Mouse (Mus musculus): ENCODE results near the gene Mup20. TPM values are rescaled to one million over a fixed set of nuclear protein-coding genes. Genes with fewer than 3 reads are reported as not detected.

Gene Mup20
- total and polyA plus RNA-seq, 3 experiments = not detected

Other genes starting within 250 kb of the Mup20 start
- gene Mup5, start 218.9 kb downstream of the Mup20 start, total RNA-seq (2012; rRNA removed) = not detected in 2 replicates
- gene Mup5, start 218.9 kb downstream of the Mup20 start, total RNA-seq (2014; rRNA removed) = not detected in 2 replicates
- gene Mup5, start 218.9 kb downstream of the Mup20 start, polyA plus RNA-seq (2012; ENCODE audit: insufficient read length, low read depth) = not detected in 2 replicates
- gene Mup3, start 33.2 kb upstream of the Mup20 start, total RNA-seq (2012; rRNA removed) = not detected in 2 replicates
- gene Mup3, start 33.2 kb upstream of the Mup20 start, total RNA-seq (2014; rRNA removed) = not detected in 2 replicates
- gene Mup3, start 33.2 kb upstream of the Mup20 start, polyA plus RNA-seq (2012; ENCODE audit: insufficient read length, low read depth) = not detected in 2 replicates
- gene Mup21, start 96.7 kb upstream of the Mup20 start, total RNA-seq (2012; rRNA removed) = not detected in 2 replicates
- not detected in 2 replicates for gene Mup21, start 96.7 kb upstream of the Mup20 start, total RNA-seq (2014; rRNA removed)
- not detected in 2 replicates for gene Mup21, start 96.7 kb upstream of the Mup20 start, polyA plus RNA-seq (2012; ENCODE audit: insufficient read length, low read depth)
- gene Zfp37, start 176.9 kb upstream of the Mup20 start, total RNA-seq (2012; rRNA removed) = not detected in 2 replicates
- not detected in 2 replicates for gene Zfp37, start 176.9 kb upstream of the Mup20 start, total RNA-seq (2014; rRNA removed)
- gene Zfp37, start 176.9 kb upstream of the Mup20 start, polyA plus RNA-seq (2012; ENCODE audit: insufficient read length, low read depth) = not detected in 2 replicates
- 8.4 and 8.6 TPM in 2 replicates for gene Slc31a2, start 208.4 kb upstream of the Mup20 start, total RNA-seq (2012; rRNA removed)
- gene Slc31a2, start 208.4 kb upstream of the Mup20 start, total RNA-seq (2014; rRNA removed) = 6.9 and 7.2 TPM in 2 replicates
- 5.9 and 6.2 TPM in 2 replicates for gene Slc31a2, start 208.4 kb upstream of the Mup20 start, polyA plus RNA-seq (2012; ENCODE audit: insufficient read length, low read depth)

All from CH12.LX (cell line).